Mouse (Mus musculus): ENCODE data around the gene Adam12. TPM values are rescaled to one million over a fixed set of nuclear protein-coding genes. Genes with fewer than 3 reads are reported as not detected.
A peak's percentile ranks its signal among the peaks of the same experiment; 100 is the strongest.

Adam12 gene
- polyA plus RNA-seq, 1 experiment, result 0.58 TPM

DNA sequence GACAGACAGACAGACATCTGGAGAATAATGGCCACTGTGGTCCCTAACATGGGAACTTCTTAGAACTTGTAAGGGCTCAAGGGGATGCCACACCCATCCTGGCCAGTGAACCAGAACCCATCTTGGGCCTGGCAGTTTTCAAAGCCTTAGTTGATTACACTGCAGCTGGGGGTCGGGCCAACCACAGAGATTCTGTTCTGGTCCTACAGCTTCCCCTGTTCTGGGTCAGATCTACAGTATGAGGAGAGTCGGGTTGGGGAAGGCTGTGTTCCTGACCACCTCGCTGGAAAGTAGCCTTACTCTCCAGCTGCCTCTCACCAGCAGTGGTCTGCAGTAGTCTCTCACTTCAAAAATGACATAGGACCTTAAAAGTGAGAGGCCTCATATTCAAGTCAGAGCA is 5.7 kb downstream of the Adam12 start:
- TF ChIP-seq POLR2A (IDR thresholded peaks at IDR 0.05; ENCODE audit: low read depth, low read length), result no peak
- no peak for TF ChIP-seq CTCF (IDR thresholded peaks at IDR 0.05; ENCODE audit: extremely low read depth, insufficient read depth, insufficient read length, insufficient replicate concordance)
- peaks cover 3% of the 10 kb centered on the region; the same call in 1 of the 2 replicates for H3K27me3 ChIP-seq (ENCODE audit: control insufficient read depth, insufficient read depth, low read length)
- H3K27ac ChIP-seq (ENCODE audit: insufficient read depth, low read length), result no peak overlapping the region
- H3K4me1 ChIP-seq (ENCODE audit: control insufficient read depth, insufficient read depth, insufficient read length), result no peaks in the 10 kb centered on the region
- H3K4me3 ChIP-seq (ENCODE audit: extremely low read depth, insufficient read depth, insufficient read length), result no peak overlapping the region
- no peak for DNase-seq (ENCODE audit: low read depth in 1 of 2, low spot score in 2 of 2)
- no peaks in the 10 kb centered on the region for H3K36me3 ChIP-seq (ENCODE audit: control insufficient read depth, insufficient read depth, low read length)
- 81% methylated on average over 3 of the region's 3 CpGs for WGBS

DNA sequence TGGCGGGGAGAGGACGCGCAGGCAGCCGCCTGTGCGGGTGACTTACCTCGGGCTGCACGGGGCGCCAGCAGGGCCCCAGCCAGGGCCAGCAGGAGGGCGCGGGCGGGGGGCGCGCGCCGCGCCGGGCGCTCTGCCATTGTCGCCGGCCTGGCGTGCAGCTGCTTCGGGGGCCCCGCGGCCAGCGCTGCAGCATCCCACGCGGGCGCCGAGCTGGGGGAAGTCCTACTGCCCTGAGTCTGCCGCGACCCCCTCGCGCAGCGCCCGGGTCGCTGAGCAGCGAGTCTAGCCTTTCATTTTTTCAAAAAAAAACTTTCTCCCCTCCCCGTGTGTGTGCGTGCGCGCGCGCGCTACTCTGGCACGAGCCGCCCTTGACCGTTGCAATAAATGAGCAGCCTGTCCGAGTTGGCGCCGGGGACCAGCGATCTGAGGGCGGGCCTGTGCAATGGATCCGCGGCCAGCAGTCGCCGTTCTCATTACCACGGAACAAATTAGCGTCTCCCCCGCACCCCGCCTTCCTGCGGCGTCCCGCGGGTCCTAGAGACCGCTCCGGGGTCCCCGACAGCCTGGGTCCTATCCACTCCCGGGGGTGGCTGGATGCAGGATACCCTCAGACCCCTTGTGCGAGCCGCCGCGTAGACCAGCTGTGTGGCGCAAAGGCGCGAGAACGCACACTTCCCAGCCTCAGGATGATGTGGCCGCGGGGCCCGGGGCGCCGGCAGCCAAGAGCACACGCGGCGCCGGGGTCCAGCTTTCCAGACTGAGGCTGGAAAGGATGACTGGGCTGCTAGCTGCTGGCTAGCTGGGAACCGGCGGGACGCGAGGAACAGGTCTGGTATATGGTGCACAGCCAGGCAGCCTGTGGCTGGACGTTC is 7.0 kb downstream of the Adam12 start:
- H3K4me1 ChIP-seq (ENCODE audit: control insufficient read depth, insufficient read depth, insufficient read length), result no peaks in the 10 kb centered on the region
- TF ChIP-seq CTCF (IDR thresholded peaks at IDR 0.05; ENCODE audit: extremely low read depth, insufficient read depth, insufficient read length, insufficient replicate concordance) (no peak), POLR2A (IDR thresholded peaks at IDR 0.05; ENCODE audit: low read depth, low read length) (no peak)
- H3K27ac ChIP-seq (ENCODE audit: insufficient read depth, low read length), result no peak overlapping the region
- H3K4me3 ChIP-seq (ENCODE audit: extremely low read depth, insufficient read depth, insufficient read length), result peak overlapping the region; percentile 11; the same call in 1 of the 2 replicates
- 4% methylated on average over 87 of the region's 90 CpGs for WGBS
- H3K36me3 ChIP-seq (ENCODE audit: control insufficient read depth, insufficient read depth, low read length), result no peaks in the 10 kb centered on the region
- DNase-seq (ENCODE audit: low read depth in 1 of 2, low spot score in 2 of 2), result no peak
- peaks cover 3% of the 10 kb centered on the region; the same call in 1 of the 2 replicates for H3K27me3 ChIP-seq (ENCODE audit: control insufficient read depth, insufficient read depth, low read length)

DNA sequence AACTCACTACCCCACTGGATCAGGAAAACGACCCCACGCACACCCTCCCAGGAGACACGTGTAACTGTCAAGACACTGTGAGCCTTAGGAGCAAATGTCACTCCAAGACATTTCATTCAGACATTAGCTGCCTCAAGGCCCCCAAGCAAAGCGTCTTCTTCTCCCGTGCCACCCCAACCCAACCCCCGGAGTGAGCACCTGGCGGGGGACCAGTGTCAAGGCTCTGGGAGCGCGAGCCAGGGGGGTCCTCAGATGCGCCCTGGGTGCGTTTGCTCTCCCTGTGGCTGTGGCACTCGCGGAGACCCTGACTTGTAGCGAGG is 7.6 kb downstream of the Adam12 start:
- no peak for TF ChIP-seq CTCF (IDR thresholded peaks at IDR 0.05; ENCODE audit: extremely low read depth, insufficient read depth, insufficient read length, insufficient replicate concordance)
- TF ChIP-seq POLR2A (IDR thresholded peaks at IDR 0.05; ENCODE audit: low read depth, low read length), result no peak
- Histone ChIP-seq H3K4me3 (ENCODE audit: extremely low read depth, insufficient read depth, insufficient read length) (no peak overlapping the region; the same call in 1 of the 2 replicates), H3K4me1 (ENCODE audit: control insufficient read depth, insufficient read depth, insufficient read length) (no peaks in the 10 kb centered on the region), H3K27ac (ENCODE audit: insufficient read depth, low read length) (no peak overlapping the region), H3K36me3 (ENCODE audit: control insufficient read depth, insufficient read depth, low read length) (no peaks in the 10 kb centered on the region), H3K27me3 (ENCODE audit: control insufficient read depth, insufficient read depth, low read length) (peaks cover 3% of the 10 kb centered on the region; the same call in 1 of the 2 replicates)
- 4% methylated on average over 14 of the region's 14 CpGs for WGBS
- DNase-seq (ENCODE audit: low read depth in 1 of 2, low spot score in 2 of 2), result no peak

DNA sequence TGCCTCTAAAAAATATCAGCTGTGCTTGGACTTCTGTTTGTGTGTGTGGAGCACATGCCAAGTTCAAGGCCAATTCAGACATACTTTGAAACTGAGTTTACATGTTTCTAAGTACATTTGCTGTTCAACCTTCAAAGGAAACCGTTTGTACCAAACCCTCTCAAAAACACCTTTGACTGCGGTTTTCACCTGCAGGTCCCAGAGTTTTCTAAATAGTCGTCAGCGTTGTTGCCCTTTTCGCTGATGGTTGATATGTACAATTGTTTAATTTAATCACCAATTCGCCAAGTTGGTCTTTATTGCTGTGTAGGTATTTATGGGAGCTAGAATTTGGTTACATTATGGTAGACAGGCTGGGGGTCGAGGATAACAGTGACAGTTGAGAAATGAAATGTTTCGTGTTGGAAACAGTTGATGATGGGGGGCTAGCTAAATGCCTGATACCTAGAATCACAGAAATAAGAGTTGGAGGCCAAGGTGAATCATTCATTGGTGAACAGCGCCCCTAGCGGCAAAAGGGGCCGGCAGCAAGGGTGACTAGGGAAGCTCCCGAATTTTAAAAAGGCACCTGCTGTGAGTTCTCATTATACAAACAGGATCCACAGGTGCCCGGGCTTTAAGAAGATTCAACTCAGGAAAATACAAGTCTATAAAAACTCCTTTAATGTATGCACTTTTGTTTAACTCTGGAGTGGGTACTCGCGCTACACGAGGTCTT is 8.3 kb downstream of the Adam12 start:
- no peak overlapping the region for H3K4me3 ChIP-seq (ENCODE audit: extremely low read depth, insufficient read depth, insufficient read length)
- TF ChIP-seq CTCF (IDR thresholded peaks at IDR 0.05; ENCODE audit: extremely low read depth, insufficient read depth, insufficient read length, insufficient replicate concordance) (0 out of 2 replicates have a peak, but pooled peaks have one; percentile 4), POLR2A (IDR thresholded peaks at IDR 0.05; ENCODE audit: low read depth, low read length) (no peak)

DNA sequence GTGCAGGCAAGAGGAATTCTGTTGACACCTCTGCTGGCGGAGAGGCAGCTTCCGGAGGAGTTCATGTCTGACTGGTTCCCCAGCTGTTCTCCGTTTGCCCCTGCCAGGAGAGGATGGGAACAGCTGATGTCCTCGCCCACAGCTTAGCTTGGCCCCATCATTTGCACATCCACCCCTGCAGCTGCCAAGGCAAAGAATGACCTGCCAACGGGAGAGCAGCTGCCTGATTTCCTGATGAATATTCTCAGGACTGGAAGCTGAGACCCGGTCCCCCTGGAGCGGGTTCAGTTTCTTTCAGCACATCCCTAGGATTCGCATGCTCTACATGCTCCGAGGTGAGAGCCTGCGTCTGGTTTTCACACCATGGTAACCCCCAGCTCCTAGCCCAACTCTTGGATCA is 24.0 kb downstream of the Adam12 start:
- 85% methylated on average over 10 of the region's 10 CpGs for WGBS
- Histone ChIP-seq H3K27ac (ENCODE audit: insufficient read depth, low read length) (no peak overlapping the region), H3K4me3 (ENCODE audit: extremely low read depth, insufficient read depth, insufficient read length) (no peak overlapping the region), H3K27me3 (ENCODE audit: control insufficient read depth, insufficient read depth, low read length) (no peaks in the 10 kb centered on the region), H3K4me1 (ENCODE audit: control insufficient read depth, insufficient read depth, insufficient read length) (no peaks in the 10 kb centered on the region), H3K36me3 (ENCODE audit: control insufficient read depth, insufficient read depth, low read length) (no peaks in the 10 kb centered on the region)
- no peak for DNase-seq (ENCODE audit: low read depth in 1 of 2, low spot score in 2 of 2)
- TF ChIP-seq POLR2A (IDR thresholded peaks at IDR 0.05; ENCODE audit: low read depth, low read length) (no peak), CTCF (IDR thresholded peaks at IDR 0.05; ENCODE audit: extremely low read depth, insufficient read depth, insufficient read length, insufficient replicate concordance) (no peak)

More for the DNA sequence above, 8.3 kb downstream of the Adam12 start:
- no peak for DNase-seq (ENCODE audit: low read depth in 1 of 2, low spot score in 2 of 2)
- Histone ChIP-seq H3K36me3 (ENCODE audit: control insufficient read depth, insufficient read depth, low read length) (no peaks in the 10 kb centered on the region), H3K27ac (ENCODE audit: insufficient read depth, low read length) (no peak overlapping the region), H3K27me3 (ENCODE audit: control insufficient read depth, insufficient read depth, low read length) (peaks cover 3% of the 10 kb centered on the region; the same call in 1 of the 2 replicates), H3K4me1 (ENCODE audit: control insufficient read depth, insufficient read depth, insufficient read length) (no peaks in the 10 kb centered on the region)
- WGBS, result 29% methylated on average over 16 of the region's 16 CpGs

- Histone ChIP-seq H3K27ac (ENCODE audit: insufficient read depth, low read length) (no peak overlapping the region), H3K27me3 (ENCODE audit: control insufficient read depth, insufficient read depth, low read length) (no peaks in the 10 kb centered on the region), H3K4me3 (ENCODE audit: extremely low read depth, insufficient read depth, insufficient read length) (no peak overlapping the region), H3K36me3 (ENCODE audit: control insufficient read depth, insufficient read depth, low read length) (no peaks in the 10 kb centered on the region), H3K4me1 (ENCODE audit: control insufficient read depth, insufficient read depth, insufficient read length) (no peaks in the 10 kb centered on the region)
- DNase-seq (ENCODE audit: low read depth in 1 of 2, low spot score in 2 of 2), result no peak
- 77% methylated on average over 3 of the region's 3 CpGs for WGBS
- no peak for TF ChIP-seq POLR2A (IDR thresholded peaks at IDR 0.05; ENCODE audit: low read depth, low read length)
- TF ChIP-seq CTCF (IDR thresholded peaks at IDR 0.05; ENCODE audit: extremely low read depth, insufficient read depth, insufficient read length, insufficient replicate concordance), result no peak
Measured at GRCm38 (mm10) chr7:134193089-134193488, 38.9 kb downstream of the Adam12 start.

Measured in spleen, adult 2 months (tissue).